Mouse (Mus musculus) ZHBTc4 (cell line): ENCODE measurements around the gene Sepsecs.
"Not testable (repeated sequence)": the region's sequence is repeated elsewhere in the genome, so short reads cannot be mapped to it uniquely, and the experiment has no call there.

Source experiments
- DNase-seq: peaks from one replicate; pipeline ENCODE4 v3.0.0-alpha.2; 2011; ENCODE audit warnings: low read depth, low spot score

Gene Sepsecs

DNA sequence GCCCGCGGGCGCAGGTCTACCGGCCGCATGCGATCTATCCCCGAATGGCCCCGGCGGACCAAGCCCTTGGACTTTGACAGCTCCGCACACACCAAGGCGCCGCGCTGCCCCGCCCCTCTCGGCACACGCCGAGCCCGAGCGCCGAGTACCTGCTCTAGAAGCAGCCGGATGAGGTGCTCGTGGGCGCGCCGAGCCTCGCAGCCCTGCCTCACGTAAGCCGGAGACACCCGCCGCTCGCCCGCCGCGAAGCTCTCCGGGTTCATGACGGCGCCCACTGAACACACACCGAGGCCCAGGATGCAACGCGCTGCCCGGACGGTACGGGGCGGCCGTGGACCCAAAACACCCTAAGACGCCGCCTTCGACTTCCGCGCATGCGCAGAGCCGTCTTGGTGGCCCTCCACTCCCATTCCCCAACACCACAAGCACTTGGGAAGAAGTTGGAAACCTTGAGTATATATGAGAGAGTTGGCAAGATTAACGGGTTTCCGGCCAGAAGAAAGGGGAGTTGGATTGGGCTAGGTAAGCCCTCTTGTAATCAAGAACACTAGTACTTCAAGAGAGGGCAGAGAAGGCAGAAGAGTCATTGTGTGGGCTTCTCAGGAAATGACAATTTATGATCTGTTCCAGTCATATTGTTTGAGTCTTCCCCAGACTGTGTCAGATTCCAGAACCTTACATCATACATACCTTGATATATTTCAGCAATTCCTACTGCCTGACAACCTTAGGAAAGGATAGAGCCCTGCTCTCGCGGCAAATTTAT lies at the start of gene Sepsecs:
Sepsecs (minus strand) TSS at position 283 of the 766 bp plus-strand sequence.
- DNase-seq, result peak; percentile 96

DNA sequence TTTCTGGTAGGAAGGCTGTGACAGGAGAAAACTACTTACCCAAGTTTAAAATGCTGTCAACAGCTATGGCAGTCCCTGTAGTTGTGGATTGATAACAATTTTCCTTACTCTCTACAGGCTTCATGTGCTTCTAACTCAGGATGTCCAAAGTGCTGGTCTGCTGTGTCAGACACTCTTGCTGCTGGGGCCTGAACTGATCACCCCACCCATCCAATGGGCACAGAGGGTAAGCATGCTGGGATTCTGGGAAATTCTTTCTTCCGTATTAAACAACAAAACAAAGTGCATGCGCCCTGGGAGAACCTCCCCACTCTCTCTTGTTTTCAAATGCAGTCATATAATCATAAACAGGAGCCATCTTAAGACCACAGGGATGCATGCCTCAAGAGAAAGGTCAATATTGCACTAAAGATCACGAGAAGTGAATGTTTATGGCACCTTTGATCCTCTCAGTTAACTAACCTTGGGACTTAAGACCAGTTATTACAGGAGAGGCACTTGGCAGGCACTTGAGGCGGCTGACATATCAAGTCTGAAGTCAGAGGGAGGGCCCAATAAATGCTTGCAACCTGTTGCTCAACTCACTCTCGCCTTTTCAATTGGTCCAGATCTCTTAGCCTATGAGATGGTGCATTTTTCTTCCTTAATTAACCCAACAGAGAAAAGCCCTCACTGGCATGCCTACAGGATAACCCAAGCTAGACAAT lies 47.4 kb upstream of the Sepsecs start:
- no peak for DNase-seq

DNA sequence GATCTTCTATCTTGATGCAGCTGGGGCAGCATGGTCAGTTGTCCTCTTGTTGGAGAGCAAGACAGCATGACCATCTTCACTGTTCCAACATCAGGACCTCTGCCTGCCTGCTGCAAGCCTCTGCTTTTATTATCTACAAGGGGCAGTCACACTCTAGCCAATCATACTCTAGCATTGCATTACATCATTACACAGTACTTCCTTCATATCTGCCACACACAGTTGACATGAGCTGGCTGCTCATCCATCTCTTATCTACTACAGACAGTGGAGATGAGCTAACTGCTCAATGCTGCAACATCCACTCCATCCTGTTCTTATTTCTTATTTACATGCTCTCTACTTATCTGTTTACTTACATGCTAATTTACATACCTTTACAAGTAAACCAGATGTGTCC lies 43.2 kb upstream of the Sepsecs start:
- DNase-seq, result no peak

DNA sequence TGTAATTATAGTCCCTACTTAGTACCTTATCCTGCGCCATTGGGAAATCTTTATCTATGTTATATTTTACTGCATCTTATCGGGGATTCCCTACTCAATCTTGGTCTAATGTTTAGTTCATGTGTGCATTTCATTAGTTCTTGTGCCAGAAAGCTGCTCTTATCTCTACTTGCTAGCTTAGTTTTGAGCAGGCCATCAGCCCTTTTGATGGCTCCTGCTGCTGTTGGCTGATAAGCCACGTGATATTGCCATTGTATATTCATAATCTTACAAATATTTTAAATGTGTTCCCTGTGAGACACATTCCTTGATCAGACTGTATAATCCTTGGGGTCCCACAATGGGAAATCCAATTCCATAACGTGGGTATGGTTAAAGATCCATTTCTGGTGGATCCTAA lies 35.1 kb upstream of the Sepsecs start:
- DNase-seq, result no peak

DNA sequence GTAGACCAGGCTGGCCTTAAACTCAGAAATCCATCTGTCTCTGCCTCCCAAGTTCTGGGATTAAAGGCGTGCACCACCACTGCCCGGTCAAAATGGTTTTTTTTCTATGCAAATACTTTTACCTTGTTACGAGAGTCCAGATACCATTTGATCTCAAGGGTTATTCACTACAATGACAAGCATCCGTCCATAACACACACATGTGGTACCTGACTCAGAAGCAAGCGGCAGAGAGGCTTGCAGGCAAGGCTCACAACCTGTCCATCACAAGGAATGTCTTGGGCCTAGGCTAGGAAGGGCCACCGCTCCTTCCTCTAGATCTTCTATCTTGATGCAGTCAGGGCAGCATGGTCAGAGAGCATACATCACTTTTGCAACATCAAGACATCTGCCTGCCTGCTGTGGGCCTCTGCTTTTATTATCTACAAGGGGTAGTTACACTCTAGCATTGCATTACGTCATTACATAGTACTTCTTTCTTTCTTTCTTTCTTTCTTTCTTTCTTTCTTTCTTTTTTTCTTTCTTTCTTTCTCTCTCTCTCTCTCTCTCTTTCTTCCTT lies 28.5 kb upstream of the Sepsecs start:
- not testable (repeated sequence) for DNase-seq

DNA sequence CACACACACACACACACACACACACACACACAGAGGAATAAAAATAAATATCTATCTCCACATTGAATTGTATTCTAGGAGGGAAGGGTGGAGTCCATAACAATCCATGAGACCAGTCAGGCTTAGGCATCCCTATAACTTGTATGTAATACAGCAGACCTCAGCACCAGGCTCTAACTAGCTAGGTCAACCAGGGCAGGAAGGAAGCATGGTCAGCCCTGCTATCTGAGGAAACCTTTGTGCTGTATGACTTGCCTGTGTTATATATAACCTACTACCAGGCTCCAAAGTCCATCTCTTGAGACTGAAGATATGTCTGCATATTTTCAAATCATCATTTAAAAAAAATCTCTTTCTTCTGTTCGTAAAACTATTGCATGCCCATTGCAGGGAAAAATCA lies 27.8 kb upstream of the Sepsecs start:
- no peak for DNase-seq

DNA sequence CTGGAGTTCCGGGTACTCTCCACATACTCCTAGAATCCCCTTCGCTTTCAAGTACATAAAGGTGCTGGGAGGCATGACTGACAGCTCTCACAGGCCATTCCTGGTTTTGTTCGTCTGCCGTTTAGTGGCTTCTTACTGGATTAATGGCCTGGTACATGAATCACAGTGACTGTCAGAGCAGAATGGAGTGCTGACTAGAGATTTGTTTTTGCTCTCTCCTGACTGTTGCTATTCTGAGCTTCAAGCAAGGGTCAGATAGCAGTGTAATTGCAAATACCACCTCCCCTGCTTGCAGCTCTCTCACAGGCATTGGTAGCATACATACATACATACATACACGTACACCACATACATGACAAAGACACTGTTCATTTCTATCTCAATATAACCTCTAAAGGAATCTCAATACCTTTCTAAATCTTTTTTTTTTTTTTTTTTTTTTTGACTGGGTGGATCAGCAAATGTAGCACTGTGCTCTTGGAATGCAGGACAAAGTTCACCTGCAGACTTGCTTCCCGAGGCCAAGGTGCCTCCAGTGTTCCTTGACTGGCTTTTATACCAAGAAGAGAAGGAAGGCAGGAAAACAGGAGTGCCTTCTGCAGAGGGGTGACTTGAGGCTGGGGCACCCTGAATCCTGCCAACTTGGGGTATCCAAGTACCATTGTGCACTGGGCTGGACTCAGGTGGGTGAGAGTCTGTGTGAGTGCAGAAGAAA lies 18.4 kb upstream of the Sepsecs start:
- DNase-seq, result no peak

DNA sequence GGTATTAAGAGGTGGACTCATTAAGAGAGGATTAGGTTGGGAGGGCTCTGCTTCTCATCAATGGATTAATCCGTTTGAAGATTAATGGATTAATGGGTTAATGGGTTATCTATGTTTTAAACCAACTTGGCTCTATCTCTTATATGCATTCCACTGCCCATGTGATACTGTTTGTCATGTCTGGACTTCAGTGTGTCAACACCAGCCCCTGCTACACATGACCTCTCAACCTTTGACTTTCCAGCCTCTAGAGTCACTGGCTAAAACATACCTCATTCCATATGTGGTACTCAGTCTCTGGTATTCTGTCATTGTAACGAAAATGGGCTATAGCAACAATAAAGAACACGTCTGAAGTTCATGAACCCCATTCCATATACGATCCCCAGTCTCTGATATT lies 11.6 kb upstream of the Sepsecs start:
- DNase-seq, result no peak

DNA sequence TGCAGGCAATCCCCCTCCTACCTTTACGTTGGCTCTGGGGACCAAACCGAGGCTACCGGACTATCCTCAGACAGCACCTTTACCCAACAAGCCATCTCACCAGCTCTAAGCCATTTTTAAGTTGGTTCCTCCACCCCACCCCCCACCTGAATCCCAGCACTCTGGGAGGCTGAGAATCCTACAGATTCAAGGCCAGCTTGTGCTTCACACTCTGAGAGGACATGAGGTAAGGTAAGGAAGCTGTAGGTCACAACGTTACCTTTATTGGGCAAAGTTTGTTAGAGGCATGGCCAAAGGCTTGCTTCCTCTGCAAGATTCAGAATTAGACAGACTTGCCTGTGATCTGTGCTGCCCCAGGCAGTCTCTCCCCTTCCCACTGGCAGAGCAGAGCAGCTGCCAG lies 10.7 kb upstream of the Sepsecs start:
- DNase-seq, result no peak

DNA sequence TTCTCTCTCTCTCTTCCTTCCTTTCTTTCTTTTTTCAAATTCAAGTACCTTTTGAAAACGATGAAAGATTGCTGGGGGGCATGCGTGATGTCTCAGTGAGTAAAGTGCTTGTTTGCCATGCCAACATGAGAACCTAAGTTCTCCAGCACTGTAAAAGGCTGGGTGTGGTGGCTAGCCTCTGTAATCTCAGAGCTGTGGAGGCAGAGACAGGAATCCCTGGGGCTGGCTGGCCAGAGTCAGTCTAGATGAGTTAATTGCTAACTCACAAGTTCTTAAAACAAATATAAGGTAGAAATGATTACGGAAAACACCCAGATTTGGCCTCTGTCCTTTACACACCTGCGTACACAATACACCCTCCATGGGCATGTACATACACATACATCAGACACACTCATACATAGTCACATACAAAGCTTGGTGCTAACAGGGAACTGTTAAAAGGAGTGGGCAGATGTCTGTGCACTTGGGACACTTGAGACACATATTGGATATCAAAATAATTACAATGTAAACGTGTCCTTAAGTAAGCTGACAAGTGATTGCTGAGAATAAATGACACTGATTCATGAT lies 9.1 kb upstream of the Sepsecs start:
- no peak for DNase-seq

DNA sequence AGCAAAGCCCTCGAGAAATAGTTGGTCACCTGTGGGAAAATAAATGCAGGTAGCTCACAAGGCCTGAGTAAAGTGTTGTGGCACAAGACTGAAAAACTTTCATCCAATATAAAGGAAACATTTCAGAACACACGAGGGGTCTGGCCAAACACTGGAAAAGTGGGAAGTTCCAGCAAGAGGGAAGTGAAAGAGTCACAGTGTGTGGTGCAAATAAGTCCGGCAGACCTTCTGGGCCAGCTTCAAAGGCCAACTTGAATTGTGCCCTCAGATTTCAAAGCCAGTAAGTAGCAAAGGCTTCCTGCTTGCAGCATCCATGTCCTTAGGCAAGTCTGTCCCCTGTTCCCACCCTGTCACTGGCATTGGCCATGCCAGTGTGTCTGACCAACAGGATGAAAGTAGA lies 7.6 kb upstream of the Sepsecs start:
- no peak for DNase-seq

DNA sequence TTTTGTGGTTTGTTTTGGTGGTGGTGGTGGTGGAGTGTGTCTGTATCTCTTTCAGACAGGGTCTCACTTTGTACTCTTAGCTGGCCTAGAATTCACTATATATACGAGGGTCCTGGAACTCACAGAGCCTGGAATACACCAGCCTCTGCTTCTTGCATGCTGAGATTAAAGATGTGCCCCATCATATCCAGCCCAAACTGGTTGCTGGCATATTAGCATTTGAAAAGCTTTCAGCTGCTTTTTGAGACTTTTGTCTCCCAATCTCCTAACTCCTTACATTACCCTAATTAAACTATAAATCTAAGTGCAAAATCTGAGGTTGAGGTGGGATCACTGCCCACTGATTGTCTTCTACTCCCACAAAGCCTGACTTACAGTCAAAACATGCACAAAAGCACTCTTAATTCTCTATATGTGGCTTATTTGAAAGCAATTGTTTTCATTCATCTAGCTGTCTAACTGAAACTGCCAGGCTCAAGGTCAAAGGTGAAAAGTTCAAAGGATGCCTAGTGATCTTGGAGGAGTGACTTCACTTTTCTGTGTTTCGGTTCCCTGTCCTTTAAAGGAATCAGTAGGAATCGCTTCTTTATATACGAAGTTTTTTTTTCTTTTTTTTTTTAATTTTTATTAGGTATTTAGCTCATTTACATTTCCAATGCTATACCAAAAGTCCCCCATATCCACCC lies 5.0 kb upstream of the Sepsecs start:
- DNase-seq, result peak; percentile 78

DNA sequence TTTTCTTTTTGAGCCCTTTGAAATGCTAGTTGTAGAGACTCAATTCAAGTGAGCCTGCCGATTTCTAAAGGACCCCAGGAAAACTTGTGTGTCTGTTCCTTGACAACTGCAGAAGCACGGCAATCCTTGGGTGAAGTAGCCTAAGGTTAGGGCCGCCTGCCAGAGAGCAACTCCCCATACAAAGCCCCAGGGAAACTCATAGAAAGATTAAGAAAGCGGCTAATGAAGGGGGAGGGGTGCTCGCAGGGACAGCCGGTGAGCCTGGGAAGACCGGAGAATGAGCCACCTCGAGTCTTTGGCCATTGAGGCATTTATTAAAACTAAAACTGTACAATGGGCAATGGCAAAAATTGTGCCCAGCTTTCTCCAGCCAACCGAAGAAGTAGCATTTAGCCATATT lies 3.8 kb upstream of the Sepsecs start:
- DNase-seq, result peak; percentile 46

DNA sequence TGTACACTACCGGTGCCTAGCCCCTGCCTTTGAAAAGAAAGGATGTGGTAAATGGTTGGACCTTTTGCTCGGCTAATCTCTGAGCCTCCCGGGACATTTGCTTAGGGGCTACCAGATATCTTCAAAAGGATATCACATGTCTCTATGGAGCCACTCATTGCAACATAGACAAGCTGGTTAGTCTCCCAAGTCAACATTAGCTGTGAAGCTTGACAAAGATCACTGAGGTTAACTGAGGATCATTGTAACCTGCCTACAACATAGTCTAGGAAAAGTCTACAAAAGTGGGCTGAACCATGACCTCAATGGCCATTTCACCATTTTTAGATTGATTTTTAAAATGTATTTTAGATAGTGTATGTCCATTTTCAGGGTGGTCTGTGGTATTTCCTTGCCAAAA lies 1.2 kb upstream of the Sepsecs start:
- DNase-seq, result no peak

DNA sequence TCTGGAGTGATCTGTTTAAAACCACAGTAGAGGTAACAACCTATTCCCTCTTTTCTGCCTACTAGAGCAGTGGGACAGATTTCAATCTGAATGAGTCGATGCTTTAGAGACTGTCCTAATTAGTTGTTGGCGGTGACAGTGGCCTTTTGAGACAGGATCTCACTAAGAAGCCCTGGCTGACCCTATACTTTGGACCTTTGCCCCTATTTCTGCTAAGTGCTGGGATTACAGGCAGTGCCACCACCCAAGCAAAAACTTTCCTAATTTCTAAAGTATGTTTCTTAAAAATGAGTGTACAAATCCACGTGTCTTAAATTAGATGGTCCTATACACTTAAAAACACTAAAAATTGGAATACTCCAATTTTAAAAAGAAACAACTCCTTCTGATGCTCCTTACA lies 2.7 kb downstream of the Sepsecs start:
- DNase-seq, result no peak

DNA sequence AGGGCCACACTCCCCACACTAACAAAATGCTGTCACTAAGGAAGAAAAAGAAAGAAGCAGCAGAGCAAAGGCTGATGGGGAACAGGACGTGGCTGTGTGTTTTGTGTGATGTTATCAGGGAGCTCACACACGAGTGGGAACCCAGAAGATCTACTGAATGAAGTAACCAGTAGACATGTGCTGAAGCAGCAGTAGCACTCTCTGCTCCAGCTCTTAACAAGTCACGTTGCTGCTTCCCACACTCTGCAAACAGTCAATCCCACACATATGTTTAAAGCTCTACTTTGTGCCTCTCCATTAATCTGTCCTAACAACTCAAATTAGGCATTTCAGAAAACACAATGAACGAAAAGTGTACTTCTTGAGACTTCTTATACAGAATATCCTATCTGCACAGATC lies 11.6 kb downstream of the Sepsecs start:
- DNase-seq, result no peak

DNA sequence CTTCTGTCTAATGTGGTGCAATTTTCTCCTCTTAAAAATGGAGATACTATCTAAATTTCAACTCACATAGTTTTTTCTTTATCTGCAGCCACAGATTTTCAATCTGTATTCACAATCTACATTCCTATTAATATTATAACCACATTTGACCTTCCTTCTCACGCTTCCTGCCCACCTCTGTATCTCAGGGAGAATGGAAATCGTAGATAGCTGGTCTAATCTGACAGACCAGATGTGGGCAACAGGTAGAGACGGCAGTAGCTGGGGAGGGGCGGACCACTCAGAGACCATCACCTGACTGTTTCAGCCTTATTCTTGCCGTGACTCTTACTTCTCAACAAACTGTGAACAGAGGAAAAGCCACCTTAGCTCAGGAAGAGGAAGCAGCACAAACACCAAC lies 12.2 kb downstream of the Sepsecs start:
- DNase-seq, result no peak

DNA sequence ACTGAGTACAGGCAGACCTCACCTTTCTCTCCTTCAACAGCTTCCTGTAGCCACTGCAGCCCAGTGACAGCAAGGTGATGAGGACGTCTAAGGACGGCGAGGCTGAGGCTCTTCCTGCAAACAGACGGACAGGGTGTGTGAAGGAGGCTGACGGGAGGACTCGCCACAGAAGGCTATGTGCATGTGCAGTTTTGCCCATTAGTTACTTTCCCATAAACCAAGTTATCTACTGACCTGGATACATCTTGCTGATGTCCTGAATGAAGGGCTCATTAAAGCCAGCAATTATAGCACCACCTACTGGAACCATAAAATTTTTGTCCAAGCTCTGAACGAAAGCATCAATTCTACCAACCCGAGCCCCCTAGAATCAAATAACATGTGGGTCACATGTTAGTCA lies 13.5 kb downstream of the Sepsecs start:
- no peak for DNase-seq

DNA sequence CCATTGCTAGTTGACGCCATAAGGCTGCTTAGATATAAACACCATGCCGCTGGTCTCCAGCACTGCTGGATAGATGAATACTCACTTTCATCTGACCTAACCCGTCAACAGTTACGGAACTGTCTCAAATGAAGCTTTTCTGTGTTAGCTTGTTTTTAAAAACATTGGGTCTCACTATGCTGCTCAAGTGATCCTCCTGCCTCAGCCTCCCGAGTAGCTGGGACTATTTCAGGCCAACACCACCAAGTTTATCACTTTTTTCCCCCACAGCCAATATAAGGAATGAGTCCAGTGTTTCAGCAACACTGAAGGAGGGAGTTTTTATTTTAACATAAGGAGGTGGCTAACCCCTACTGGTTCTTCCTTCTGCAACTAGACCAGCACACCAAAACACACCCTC lies 14.5 kb downstream of the Sepsecs start:
- DNase-seq, result no peak

DNA sequence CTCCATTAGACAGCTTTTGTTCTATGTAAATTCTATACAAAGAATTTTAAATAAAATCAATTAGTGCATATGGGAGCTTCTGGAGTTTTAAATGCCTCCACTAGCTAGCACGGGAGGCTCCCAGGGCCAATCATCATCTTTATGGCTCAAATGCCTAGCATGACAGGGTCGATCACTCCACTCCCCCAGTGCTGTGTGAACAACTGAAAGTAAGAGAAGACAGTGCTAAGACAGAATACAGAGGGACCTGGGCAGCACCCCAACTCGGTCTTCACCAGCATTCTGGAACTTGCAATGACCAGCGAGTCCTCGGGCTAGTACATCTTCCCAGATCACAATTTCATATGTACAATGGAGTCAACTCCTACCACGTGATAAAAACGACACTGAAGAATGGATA lies 16.9 kb downstream of the Sepsecs start:
- DNase-seq, result no peak

DNA sequence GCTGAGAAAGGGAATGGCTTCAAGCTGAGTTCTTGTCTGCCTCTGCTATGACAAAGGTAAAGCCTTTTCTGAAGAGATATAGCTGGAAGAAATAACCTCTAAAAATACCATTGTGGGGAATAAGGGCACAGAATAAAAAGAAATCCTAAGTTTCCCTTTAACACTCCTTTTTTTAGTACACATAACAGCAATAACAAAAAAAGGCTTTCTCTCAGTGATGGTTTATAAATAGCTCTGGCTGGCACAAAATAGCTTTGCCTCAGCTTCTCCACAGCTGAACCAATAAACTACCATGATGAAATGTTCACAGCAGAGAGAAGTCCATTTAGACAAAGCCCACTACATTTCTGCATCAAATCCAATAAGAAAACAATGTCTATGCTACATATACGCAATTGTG lies 17.4 kb downstream of the Sepsecs start:
- DNase-seq, result no peak
